Mouse (Mus musculus): ENCODE data around the gene Trmt1l. TPM values are rescaled to one million over a fixed set of nuclear protein-coding genes. Genes with fewer than 3 reads are reported as not detected.
A peak's percentile ranks its signal among the peaks of the same experiment; 100 is the strongest.

The Trmt1l gene
- polyA plus RNA-seq (2016; fragmentation: Nextera tagmentation; extraction: Ambion mirVana): 63.5 and 64.3 TPM in 2 replicates

DNA sequence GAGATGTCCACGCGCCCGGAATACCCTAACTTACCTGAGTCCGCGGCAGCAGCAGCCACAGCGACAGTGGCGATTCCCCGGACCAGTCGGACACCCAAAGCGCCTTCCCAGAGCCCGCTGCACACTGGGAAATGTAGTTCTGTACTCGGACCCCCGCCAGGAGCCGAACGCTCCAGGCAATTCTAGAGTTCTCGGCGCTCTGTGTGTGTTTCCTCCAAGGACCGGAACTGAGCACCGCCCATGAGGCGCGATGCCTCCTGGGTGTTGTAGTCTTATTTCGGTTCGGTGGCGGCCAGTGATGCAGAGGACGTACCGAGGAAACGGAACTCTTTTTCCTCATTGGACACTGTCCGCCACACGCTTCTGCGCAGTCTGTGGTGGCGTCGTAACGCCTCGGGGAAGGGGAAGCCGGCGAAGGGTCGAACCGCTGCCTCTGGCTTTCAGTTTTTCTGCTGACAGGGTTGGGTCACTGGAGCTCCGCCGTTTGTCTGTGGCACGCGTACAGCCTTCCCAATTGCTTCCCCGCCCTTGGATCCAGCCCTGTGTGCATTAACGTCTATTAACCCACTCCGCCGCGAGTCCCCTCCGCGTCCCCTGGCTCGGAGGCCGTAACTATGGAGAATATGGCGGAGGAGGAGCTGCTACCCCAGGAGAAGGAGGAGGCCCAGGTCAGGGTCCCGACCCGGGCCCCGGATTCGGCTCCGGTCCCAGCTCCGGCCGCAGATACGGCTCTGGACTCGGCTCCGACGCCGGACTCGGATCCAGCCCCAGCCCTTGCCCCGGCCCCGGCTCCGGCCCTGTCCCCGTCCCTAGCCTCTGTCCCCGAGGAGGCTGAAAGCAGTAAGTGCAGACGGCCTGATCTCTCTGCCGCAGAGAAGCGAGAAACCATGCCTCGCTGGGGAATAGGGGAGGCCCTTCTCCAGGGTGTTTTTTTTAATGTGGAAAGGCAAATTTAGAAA lies at the start of gene Trmt1l, which contains the start of gene Swt1:
TSS of gene Trmt1l (plus strand) at position 280 of the 959 bp plus-strand sequence.
TSS of gene Swt1 (minus strand) at position 193 of the 959 bp plus-strand sequence.
- Histone ChIP-seq H3K27ac (peak within 1 kb of the TSS; percentile 98), H3K9ac (peak within 1 kb of the TSS; percentile 90), H3K36me3 (peaks cover 4% of the 10 kb centered on the region; the same call in 1 of the 2 replicates), H3K9me3 (replicated peaks) (no peaks in the 10 kb centered on the region), H3K4me1 (peaks cover 12% of the 10 kb centered on the region), H3K4me2 (replicated peaks) (peak within 1 kb of the TSS; percentile 73), H3K27me3 (no peaks in the 10 kb centered on the region), H3K4me3 (peak within 1 kb of the TSS; percentile 92)
- WGBS: under 1% methylated on average over 73 of the region's 74 CpGs
- peak; percentile 100 for ATAC-seq (ENCODE audit: low FRiP score)

DNA sequence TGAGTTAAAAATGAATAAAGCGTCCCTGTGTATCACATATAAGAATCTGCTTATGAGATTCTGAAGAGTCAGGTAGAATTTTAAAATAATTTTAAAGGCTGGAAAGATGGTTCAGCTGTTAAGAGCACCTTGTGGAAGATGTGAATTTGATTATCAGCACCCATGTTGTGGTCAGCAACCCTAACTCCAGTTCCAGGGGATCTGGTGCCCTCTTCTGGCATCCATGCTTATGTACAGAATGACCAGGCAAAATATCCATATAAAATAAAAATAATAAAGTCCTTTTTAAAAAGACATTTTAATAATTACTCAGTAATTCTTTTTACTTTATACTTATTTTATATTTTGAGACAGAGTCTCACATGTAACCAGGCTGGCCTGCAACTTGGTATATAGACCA lies 38.3 kb upstream of the Trmt1l start:
- no peak for ATAC-seq (ENCODE audit: low FRiP score)
- Histone ChIP-seq H3K27me3 (no peaks in the 10 kb centered on the region), H3K9ac (no peak overlapping the region), H3K4me1 (no peaks in the 10 kb centered on the region), H3K27ac (no peak overlapping the region), H3K9me3 (replicated peaks) (no peaks in the 10 kb centered on the region), H3K4me2 (replicated peaks) (no peak overlapping the region), H3K36me3 (peaks cover 11% of the 10 kb centered on the region; the same call in 1 of the 2 replicates), H3K4me3 (no peak overlapping the region)
- WGBS: 100% methylated on average over 1 of the region's 1 CpGs

DNA sequence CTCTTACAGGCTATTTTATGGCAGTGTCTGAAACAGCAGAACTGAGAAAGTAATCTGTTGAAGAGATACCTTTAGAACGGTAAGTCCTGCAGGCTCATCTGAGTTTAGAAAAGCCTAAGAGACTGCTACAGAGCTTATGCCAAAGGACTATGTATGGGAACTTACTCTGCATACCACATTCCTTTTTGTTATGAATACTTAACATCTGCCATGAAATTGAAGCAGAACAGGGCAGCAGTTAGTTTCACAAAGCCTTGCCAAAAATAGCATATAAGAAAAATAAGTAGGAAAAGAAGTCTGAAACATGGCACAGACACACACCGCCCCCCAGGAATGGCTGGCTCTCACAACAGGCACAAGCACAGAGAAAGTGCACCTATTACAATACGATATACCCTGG lies 18.5 kb upstream of the Trmt1l start:
- no peak overlapping the region for H3K4me2 ChIP-seq (replicated peaks)
- no peak overlapping the region for H3K27ac ChIP-seq
- H3K4me1 ChIP-seq: no peaks in the 10 kb centered on the region
- peaks cover 12% of the 10 kb centered on the region; the same call in 1 of the 2 replicates for H3K36me3 ChIP-seq
- no peaks in the 10 kb centered on the region for H3K9me3 ChIP-seq (replicated peaks)
- no peak overlapping the region for H3K9ac ChIP-seq
- WGBS: 90% methylated on average over 3 of the region's 3 CpGs
- no peak for ATAC-seq (ENCODE audit: low FRiP score)
- H3K27me3 ChIP-seq: no peaks in the 10 kb centered on the region
- H3K4me3 ChIP-seq: no peak overlapping the region

DNA sequence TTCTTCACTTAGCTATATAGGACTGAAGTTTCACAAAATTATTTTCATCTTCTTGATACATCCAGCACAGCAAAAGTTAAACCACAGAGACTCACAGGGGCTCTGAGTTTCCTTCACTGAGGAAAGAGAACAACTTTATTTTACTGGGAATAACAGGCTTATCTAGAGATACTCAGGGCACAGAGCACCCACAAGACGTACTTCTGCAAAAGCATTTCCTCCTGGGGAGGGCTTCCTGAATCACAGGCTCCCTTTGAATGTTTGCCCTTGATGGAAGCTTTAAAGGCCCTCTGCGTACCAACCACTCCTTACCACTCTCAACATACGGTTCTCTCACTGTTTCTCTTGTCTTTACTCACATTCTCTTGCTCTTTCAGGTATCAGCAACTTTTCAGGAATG lies 6.2 kb upstream of the Trmt1l start:
- Histone ChIP-seq H3K4me1 (peaks cover 3% of the 10 kb centered on the region), H3K4me3 (no peak overlapping the region), H3K9me3 (replicated peaks) (no peaks in the 10 kb centered on the region), H3K36me3 (peaks cover 25% of the 10 kb centered on the region), H3K9ac (no peak overlapping the region), H3K4me2 (replicated peaks) (no peak overlapping the region), H3K27ac (no peak overlapping the region), H3K27me3 (no peaks in the 10 kb centered on the region)
- no peak for ATAC-seq (ENCODE audit: low FRiP score)
- 88% methylated on average over 3 of the region's 3 CpGs for WGBS

DNA sequence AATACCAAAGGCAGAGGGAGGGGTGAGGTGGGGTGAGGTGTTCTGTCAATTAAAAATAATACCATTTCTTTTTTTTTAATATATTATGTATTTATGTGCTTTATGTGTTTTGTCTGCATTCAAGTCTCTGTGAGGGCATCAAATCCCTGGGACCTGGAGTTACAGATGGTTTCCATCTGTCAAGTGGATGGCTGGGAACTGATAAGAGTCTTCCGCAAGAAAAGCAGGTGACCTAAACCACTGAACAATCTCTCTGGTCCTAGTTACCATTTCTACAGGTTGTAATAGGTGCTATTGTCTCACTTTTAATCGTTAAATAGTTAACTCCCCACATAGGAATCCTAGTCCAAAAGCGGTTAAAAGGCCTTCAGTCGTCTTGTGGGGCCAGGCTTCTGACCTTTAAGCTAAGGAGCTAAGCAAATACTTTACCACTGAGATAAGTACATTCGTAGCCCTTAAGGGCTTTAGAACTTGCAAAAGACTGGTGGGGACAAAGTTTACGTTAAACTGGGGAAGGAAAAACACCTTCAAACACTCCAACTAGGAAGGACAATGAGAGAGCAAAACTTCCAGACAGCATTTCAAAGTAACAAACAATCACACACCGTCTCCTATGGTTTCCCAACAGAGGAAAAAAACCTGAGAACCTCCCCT lies 1.3 kb upstream of the Trmt1l start:
- Histone ChIP-seq H3K36me3 (0 out of 2 replicates have a peak, but pooled peaks cover 4% of the 10 kb centered on the region), H3K9ac (peak overlapping the region; percentile 74), H3K27ac (no peak overlapping the region), H3K4me3 (peak overlapping the region; percentile 92), H3K4me1 (peaks cover 12% of the 10 kb centered on the region), H3K9me3 (replicated peaks) (no peaks in the 10 kb centered on the region), H3K4me2 (replicated peaks) (peak overlapping the region; percentile 57), H3K27me3 (no peaks in the 10 kb centered on the region)
- no peak for ATAC-seq (ENCODE audit: low FRiP score)
- 36% methylated on average over 7 of the region's 7 CpGs for WGBS

DNA sequence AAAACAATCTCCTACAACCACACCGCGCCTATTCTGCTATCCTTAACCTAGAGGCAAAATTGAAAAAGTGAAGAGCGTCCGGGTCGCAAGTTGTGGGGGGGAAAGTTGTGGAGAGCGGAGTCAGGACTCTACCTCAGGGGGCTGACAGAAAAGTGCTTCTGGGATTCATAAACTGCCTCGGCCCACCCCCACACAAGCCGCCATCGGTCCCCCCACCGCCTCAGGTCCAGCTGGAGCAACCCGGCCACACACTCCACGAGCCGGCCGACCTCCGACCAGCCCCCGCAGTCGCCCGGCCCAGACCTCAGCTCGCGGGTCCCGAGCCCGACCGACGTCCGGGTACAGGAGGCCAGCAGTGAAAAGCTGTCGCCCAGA lies 467 bp upstream of the Trmt1l start:
- ATAC-seq (ENCODE audit: low FRiP score): peak; percentile 73; the same call in 1 of the 2 replicates
- H3K27ac ChIP-seq: peak overlapping the region; percentile 72
- no peaks in the 10 kb centered on the region for H3K9me3 ChIP-seq (replicated peaks)
- under 1% methylated on average over 26 of the region's 26 CpGs for WGBS
- no peaks in the 10 kb centered on the region for H3K36me3 ChIP-seq
- peak overlapping the region; percentile 92 for H3K4me3 ChIP-seq
- H3K9ac ChIP-seq: peak overlapping the region; percentile 74
- no peaks in the 10 kb centered on the region for H3K27me3 ChIP-seq
- H3K4me1 ChIP-seq: peaks cover 12% of the 10 kb centered on the region
- H3K4me2 ChIP-seq (replicated peaks): peak overlapping the region; percentile 57

DNA sequence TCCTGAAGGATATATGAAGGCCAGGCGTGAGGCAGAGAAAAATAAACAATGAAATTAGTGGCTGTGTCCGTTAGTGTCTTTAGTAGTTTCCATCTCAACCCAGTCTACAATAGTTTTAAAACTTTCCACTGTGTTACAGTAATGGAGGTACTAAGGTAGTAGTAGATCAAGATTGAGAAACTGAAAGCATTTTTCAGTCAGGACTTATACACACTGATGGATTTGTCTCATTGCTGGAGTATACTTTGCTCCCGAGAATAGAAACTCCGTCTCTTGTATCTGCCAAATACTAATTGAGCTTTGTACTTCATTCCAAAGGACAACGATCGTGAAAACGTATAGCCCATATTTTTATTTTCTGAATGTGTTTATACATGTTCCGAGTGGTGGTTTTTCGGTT lies 974 bp downstream of the Trmt1l start:
- peak overlapping the region; percentile 73 for H3K4me2 ChIP-seq (replicated peaks)
- no peaks in the 10 kb centered on the region for H3K9me3 ChIP-seq (replicated peaks)
- peaks cover 9% of the 10 kb centered on the region for H3K36me3 ChIP-seq
- peak overlapping the region; percentile 98 for H3K27ac ChIP-seq
- H3K27me3 ChIP-seq: no peaks in the 10 kb centered on the region
- H3K4me1 ChIP-seq: peaks cover 12% of the 10 kb centered on the region
- WGBS: 46% methylated on average over 9 of the region's 9 CpGs
- H3K9ac ChIP-seq: peak overlapping the region; percentile 90
- no peak for ATAC-seq (ENCODE audit: low FRiP score)
- peak overlapping the region; percentile 92 for H3K4me3 ChIP-seq

DNA sequence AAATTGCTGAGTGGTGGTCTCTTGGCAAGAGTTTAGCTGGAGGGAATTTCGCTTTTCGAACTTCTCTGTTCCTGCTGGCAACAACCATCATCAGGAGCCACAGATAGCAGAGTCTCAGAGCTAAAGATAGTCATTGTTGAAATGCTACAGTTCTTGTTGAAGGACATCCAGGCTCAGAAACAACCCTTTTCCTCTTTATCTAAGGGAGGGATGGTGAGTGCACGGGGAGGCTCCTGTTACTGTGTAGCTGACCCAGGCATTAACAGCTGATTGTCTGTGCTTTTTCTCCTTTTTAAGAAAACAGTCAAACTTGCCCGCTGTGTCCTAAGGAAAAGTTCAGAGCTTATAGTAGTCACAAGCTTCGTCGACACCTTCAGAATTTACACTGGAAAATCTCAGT lies 7.1 kb downstream of the Trmt1l start:
- no peaks in the 10 kb centered on the region for H3K4me1 ChIP-seq
- H3K9me3 ChIP-seq (replicated peaks): no peaks in the 10 kb centered on the region
- 91% methylated on average over 6 of the region's 6 CpGs for WGBS
- H3K4me3 ChIP-seq: no peak overlapping the region
- no peak for ATAC-seq (ENCODE audit: low FRiP score)
- H3K9ac ChIP-seq: no peak overlapping the region
- no peak overlapping the region for H3K27ac ChIP-seq
- no peak overlapping the region for H3K4me2 ChIP-seq (replicated peaks)
- peaks cover 52% of the 10 kb centered on the region for H3K36me3 ChIP-seq
- H3K27me3 ChIP-seq: no peaks in the 10 kb centered on the region

DNA sequence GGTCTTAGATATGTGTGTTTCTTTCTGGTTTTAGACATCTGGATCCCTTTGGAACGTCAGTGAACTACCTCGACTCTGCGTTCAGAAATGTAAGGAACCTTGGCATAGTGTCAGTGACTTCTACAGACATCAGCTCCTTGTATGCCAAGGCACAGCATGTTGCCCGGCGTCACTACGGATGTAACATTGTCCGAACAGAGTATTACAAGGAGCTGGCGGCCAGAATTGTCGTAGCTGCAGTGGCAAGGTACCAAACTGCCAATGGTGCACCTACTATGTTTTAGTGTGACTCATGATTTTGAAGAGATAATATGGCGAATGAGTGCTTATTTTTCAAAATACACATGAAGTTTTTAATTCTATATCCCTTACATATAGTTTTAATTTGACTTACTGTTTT lies 21.5 kb downstream of the Trmt1l start:
- H3K9ac ChIP-seq: no peak overlapping the region
- H3K27ac ChIP-seq: no peak overlapping the region
- H3K4me2 ChIP-seq (replicated peaks): no peak overlapping the region
- no peak for ATAC-seq (ENCODE audit: low FRiP score)
- 96% methylated on average over 10 of the region's 10 CpGs for WGBS
- peaks cover 81% of the 10 kb centered on the region for H3K36me3 ChIP-seq
- H3K4me1 ChIP-seq: no peaks in the 10 kb centered on the region
- no peaks in the 10 kb centered on the region for H3K9me3 ChIP-seq (replicated peaks)
- H3K27me3 ChIP-seq: no peaks in the 10 kb centered on the region
- H3K4me3 ChIP-seq: no peak overlapping the region

DNA sequence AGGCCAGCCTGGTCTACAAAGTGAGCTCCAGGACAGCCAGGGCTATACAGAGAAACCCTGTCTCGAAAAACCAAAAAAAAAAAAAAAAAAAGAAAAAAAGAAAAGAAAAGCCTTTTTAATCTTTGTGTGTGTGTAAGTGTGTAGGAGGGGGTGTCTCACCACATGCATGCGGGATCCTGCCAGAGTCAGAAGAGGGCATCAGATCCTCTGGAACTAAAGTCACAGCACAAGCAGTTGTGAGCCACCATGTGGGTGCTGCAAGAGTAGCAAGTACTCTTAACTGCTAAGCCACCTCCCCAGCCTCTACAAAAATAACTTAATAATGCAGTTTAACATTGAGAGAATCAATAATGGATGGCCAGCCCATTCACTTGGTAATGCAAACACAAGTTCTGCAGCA lies 22.5 kb downstream of the Trmt1l start:
- Histone ChIP-seq H3K4me1 (no peaks in the 10 kb centered on the region), H3K9me3 (replicated peaks) (no peaks in the 10 kb centered on the region), H3K4me2 (replicated peaks) (no peak overlapping the region), H3K36me3 (peaks cover 78% of the 10 kb centered on the region), H3K4me3 (no peak overlapping the region), H3K27ac (no peak overlapping the region), H3K27me3 (no peaks in the 10 kb centered on the region), H3K9ac (no peak overlapping the region)
- no peak for ATAC-seq (ENCODE audit: low FRiP score)
- WGBS: 88% methylated on average over 1 of the region's 2 CpGs

DNA sequence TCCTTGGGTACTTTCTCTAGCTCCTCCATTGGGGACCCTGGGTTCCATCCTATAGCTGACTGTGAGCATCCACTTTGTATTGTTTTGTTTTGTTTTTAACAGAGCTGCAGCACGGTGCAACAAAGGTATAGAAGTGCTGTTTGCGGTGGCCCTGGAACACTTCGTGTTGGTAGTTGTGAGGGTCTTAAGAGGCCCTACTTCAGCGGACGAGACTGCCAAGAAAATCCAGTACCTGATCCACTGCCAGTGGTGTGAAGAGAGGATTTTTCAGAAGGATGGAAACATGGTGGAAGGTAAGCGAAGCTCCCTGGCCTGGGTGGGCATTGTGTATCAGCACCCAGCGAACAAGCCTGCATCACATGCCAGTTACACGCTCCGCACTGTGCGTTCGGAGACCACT lies 23.6 kb downstream of the Trmt1l start:
- no peak overlapping the region for H3K9ac ChIP-seq
- H3K4me1 ChIP-seq: no peaks in the 10 kb centered on the region
- H3K4me2 ChIP-seq (replicated peaks): no peak overlapping the region
- no peak overlapping the region for H3K4me3 ChIP-seq
- WGBS: 97% methylated on average over 11 of the region's 11 CpGs
- peaks cover 75% of the 10 kb centered on the region for H3K36me3 ChIP-seq
- no peak overlapping the region for H3K27ac ChIP-seq
- no peaks in the 10 kb centered on the region for H3K9me3 ChIP-seq (replicated peaks)
- no peak for ATAC-seq (ENCODE audit: low FRiP score)
- H3K27me3 ChIP-seq: no peaks in the 10 kb centered on the region

DNA sequence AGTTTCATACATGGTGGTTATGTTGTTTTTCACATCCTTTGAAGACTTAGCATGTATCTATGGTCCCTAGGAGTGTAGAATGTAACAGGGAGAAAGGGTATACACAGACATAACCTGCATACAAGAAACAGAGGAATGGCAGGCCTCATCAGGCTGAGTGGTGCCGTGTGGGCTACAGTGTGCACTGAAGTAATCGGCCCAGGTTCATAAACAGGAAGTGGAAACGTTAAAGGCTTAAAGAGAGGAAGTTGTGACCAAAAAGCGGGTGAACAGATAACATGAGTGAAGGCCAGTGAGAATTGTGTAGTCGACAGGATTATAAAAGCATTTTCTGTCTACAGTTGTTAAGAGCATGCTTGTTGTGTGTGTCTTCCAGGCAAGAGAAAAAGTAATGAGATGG lies 28.7 kb downstream of the Trmt1l start:
- H3K4me1 ChIP-seq: no peaks in the 10 kb centered on the region
- H3K9me3 ChIP-seq (replicated peaks): no peaks in the 10 kb centered on the region
- no peak overlapping the region for H3K4me3 ChIP-seq
- H3K4me2 ChIP-seq (replicated peaks): no peak overlapping the region
- H3K36me3 ChIP-seq: peaks cover 70% of the 10 kb centered on the region
- H3K27ac ChIP-seq: no peak overlapping the region
- WGBS: 85% methylated on average over 5 of the region's 5 CpGs
- ATAC-seq (ENCODE audit: low FRiP score): no peak
- no peak overlapping the region for H3K9ac ChIP-seq
- no peaks in the 10 kb centered on the region for H3K27me3 ChIP-seq

Measured in hindbrain, embryonic 12.5 days (tissue).